Mouse (Mus musculus) midbrain, embryonic 11.5 days (tissue): ENCODE measurements at regions not wholly inside any gene's neighbourhood (a gene's known extent, or its start where the extent isn't known, plus 50 kb on each side); places are given as distances from the start of the nearest gene placed in this dataset.

ENCODE experiments used
- ATAC-seq: fragments of 200-750 bp; cut with Nextera tagmentation; 2 replicates; pipeline ENCODE4 v1.8.0; 2017; ENCODE audit warnings: moderate TSS enrichment, moderate library complexity; ENCODE audit not compliant: low FRiP score
- DNase-seq: peaks from one replicate; pipeline ENCODE4 v3.0.0; 2015; ENCODE audit warnings: low spot score; ENCODE audit errors: missing footprints
- H3K27ac ChIP-seq: fragments of 300-500 bp; sonication (generic); 2 replicates; pipeline ENCODE4 v1.5.1; 2014; ENCODE audit warnings: low read depth, low read length
- H3K27me3 ChIP-seq: fragments of 300-500 bp; sonication (generic); 2 replicates; pipeline ENCODE4 v1.6.1; 2014; ENCODE audit warnings: mild to moderate bottlenecking, low read length, moderate library complexity, mixed read lengths; ENCODE audit not compliant: control insufficient read depth, insufficient read depth
- H3K36me3 ChIP-seq: fragments of 300-500 bp; sonication (generic); 2 replicates; pipeline ENCODE4 v1.6.1; 2014; ENCODE audit warnings: mild to moderate bottlenecking, low read length, moderate library complexity, mixed read lengths; ENCODE audit not compliant: control insufficient read depth, insufficient read depth
- H3K4me1 ChIP-seq: fragments of 300-500 bp; sonication (generic); 2 replicates; pipeline ENCODE4 v1.6.1; 2014; ENCODE audit warnings: low read length; ENCODE audit not compliant: control insufficient read depth, insufficient read depth
- H3K4me2 ChIP-seq: fragments of 300-500 bp; sonication (generic); 2 replicates; pipeline ENCODE4 v1.6.1; 2014; ENCODE audit warnings: mild to moderate bottlenecking, moderate library complexity
- H3K4me3 ChIP-seq: fragments of 300-500 bp; sonication (generic); 2 replicates; pipeline ENCODE4 v1.5.1; 2014; ENCODE audit warnings: low read depth, low read length
- H3K9ac ChIP-seq: fragments of 300-500 bp; sonication (generic); 2 replicates; pipeline ENCODE4 v1.6.1; 2014; ENCODE audit warnings: low read length
- H3K9me3 ChIP-seq: fragments of 300-500 bp; sonication (generic); 2 replicates; pipeline ENCODE4 v1.6.1; 2016; ENCODE audit warnings: low read length; ENCODE audit not compliant: control insufficient read depth
- WGBS: fragments of 180-500 bp; shearing (Covaris S2); extraction: QIAGEN DNeasy Blood & Tissue Kit; methylation state at CpG from one replicate; pipeline ENCODE4 v1.1.7; 2014; 5-methylcytosine and 5-hydroxymethylcytosine counted together

GRCm38 (mm10) chr17:26355301-26355700, 59.3 kb upstream of the Neurl1b start:
- Histone ChIP-seq H3K9me3 (no peaks in the 10 kb centered on the region), H3K27me3 (no peaks in the 10 kb centered on the region), H3K4me3 (no peak overlapping the region), H3K4me2 (no peak overlapping the region), H3K36me3 (no peaks in the 10 kb centered on the region), H3K9ac (no peak overlapping the region), H3K27ac (no peak overlapping the region), H3K4me1 (no peaks in the 10 kb centered on the region)
- DNase-seq (no peak), ATAC-seq (no peak)
- WGBS, result 85% methylated on average over 3 of the region's 3 CpGs

DNA sequence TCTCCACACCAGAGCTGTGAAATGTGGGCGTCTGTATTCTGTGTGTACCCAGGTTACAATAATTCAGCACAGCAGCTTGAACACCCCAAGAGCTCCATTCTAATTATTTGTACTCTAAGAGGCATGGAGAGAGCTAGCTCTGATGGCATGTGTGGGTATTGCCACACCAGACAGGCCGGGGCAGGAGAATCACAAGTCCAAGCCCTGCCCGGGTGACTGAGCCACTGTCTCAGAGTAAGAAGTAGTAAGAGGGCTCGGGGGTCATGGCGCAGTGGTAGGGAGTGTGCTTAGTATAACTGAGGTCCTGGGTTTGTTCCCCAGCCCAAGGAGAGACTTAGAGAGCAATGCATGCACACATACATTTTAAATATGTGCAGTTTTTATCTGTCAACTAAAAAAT, 57.7 kb upstream of the Neurl1b start:
- 83% methylated on average over 5 of the region's 5 CpGs for WGBS
- Histone ChIP-seq H3K9me3 (no peaks in the 10 kb centered on the region), H3K4me1 (no peaks in the 10 kb centered on the region), H3K27me3 (no peaks in the 10 kb centered on the region), H3K27ac (no peak overlapping the region), H3K4me3 (no peak overlapping the region), H3K4me2 (no peak overlapping the region), H3K9ac (no peak overlapping the region), H3K36me3 (no peaks in the 10 kb centered on the region)
- no peak for ATAC-seq
- DNase-seq, result no peak

DNA sequence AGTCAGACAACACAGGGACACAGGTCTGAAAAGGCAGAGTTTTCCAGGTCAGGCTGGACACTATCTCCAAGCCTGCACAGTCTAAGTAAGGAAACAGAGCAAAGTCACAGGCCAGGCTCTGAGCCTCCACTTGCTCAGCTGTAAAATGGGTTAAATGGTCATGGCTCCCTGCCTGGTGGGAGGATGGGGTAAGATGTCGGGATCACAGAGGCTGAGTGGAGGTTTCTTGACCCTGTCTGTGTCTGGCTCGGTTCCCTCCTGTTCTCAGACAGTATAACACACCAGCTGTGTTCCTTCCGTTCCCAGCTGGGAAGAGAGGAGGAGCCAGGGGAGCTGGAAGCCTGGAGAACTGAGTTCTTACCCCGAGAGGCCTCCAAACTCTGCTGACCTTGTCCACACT, 56.8 kb upstream of the Neurl1b start:
- Histone ChIP-seq H3K4me1 (no peaks in the 10 kb centered on the region), H3K36me3 (no peaks in the 10 kb centered on the region), H3K9ac (no peak overlapping the region), H3K4me2 (no peak overlapping the region), H3K27ac (no peak overlapping the region), H3K9me3 (no peaks in the 10 kb centered on the region), H3K4me3 (no peak overlapping the region), H3K27me3 (no peaks in the 10 kb centered on the region)
- ATAC-seq, result no peak
- DNase-seq, result no peak
- 69% methylated on average over 4 of the region's 4 CpGs for WGBS

- DNase-seq, result no peak
- Histone ChIP-seq H3K36me3 (no peaks in the 10 kb centered on the region), H3K9ac (no peak overlapping the region), H3K4me3 (no peak overlapping the region), H3K4me2 (no peak overlapping the region), H3K27ac (no peak overlapping the region), H3K9me3 (no peaks in the 10 kb centered on the region), H3K4me1 (no peaks in the 10 kb centered on the region), H3K27me3 (no peaks in the 10 kb centered on the region)
- 87% methylated on average over 6 of the region's 6 CpGs for WGBS
- no peak for ATAC-seq
Measured at GRCm38 (mm10) chr17:26360711-26361110, 53.9 kb upstream of the Neurl1b start.

DNA sequence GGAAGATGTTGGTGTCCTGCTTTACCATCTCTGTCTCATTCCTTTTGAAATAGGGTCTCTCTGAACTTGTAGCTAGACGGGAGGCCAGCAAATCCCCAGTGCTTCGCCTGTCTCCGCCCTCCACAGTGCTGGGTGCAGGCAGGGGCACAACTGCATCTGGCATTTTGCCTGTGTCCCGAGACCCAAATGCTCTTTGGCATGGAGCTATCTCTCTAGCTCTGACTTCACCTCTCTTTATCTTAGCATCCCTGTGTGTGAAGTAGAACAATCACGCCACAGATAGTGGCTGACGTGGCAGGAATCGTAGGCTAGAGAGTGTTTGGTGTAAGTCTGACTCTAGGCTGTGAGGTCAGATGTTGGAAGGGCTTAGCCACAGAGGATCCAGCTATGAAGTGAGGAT, 53.2 kb upstream of the Neurl1b start:
- H3K4me2 ChIP-seq, result no peak overlapping the region
- 82% methylated on average over 7 of the region's 7 CpGs for WGBS
- ATAC-seq (no peak), DNase-seq (no peak)
- H3K27me3 ChIP-seq, result no peaks in the 10 kb centered on the region
- no peak overlapping the region for H3K4me3 ChIP-seq
- H3K9me3 ChIP-seq, result no peaks in the 10 kb centered on the region
- H3K27ac ChIP-seq, result no peak overlapping the region
- no peak overlapping the region for H3K9ac ChIP-seq
- no peaks in the 10 kb centered on the region for H3K36me3 ChIP-seq
- no peaks in the 10 kb centered on the region for H3K4me1 ChIP-seq

DNA sequence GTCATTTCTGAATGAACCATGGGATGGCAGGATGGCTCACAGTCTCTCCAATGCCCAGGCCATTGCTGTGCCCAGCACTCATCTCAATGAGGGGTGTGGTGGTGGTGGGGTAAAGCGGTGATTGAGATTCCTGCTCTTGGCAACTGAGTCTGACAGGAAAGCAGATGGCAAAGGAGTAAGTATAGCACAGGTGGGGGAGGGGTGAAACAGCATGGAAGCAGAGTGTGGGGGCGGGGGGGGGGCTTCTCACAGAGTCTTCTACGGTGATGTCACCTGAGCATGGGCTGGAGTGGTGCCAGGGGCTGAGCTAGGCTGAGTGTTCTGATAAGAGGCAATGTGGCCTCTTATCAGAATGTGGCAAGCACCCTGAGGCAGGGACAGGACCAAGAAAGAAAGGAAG, 52.6 kb upstream of the Neurl1b start:
- Histone ChIP-seq H3K4me3 (no peak overlapping the region), H3K27me3 (no peaks in the 10 kb centered on the region), H3K9ac (no peak overlapping the region), H3K4me1 (no peaks in the 10 kb centered on the region), H3K4me2 (no peak overlapping the region), H3K36me3 (no peaks in the 10 kb centered on the region), H3K9me3 (no peaks in the 10 kb centered on the region), H3K27ac (no peak overlapping the region)
- ATAC-seq (no peak), DNase-seq (no peak)
- 73% methylated on average over 3 of the region's 3 CpGs for WGBS

- no peaks in the 10 kb centered on the region for H3K4me1 ChIP-seq
- no peak overlapping the region for H3K9ac ChIP-seq
- H3K27ac ChIP-seq, result no peak overlapping the region
- H3K4me3 ChIP-seq, result no peak overlapping the region
- H3K36me3 ChIP-seq, result no peaks in the 10 kb centered on the region
- ATAC-seq (no peak), DNase-seq (no peak)
- WGBS, result 67% methylated on average over 12 of the region's 12 CpGs
- H3K27me3 ChIP-seq, result no peaks in the 10 kb centered on the region
- no peak overlapping the region for H3K4me2 ChIP-seq
- H3K9me3 ChIP-seq, result no peaks in the 10 kb centered on the region
Measured at GRCm38 (mm10) chr17:26362586-26363361, 51.9 kb upstream of the Neurl1b start.

- no peaks in the 10 kb centered on the region for H3K36me3 ChIP-seq
- DNase-seq (no peak), ATAC-seq (no peak)
- no peak overlapping the region for H3K4me2 ChIP-seq
- 68% methylated on average over 5 of the region's 5 CpGs for WGBS
- H3K9me3 ChIP-seq, result no peaks in the 10 kb centered on the region
- H3K4me1 ChIP-seq, result no peaks in the 10 kb centered on the region
- H3K9ac ChIP-seq, result no peak overlapping the region
- no peak overlapping the region for H3K4me3 ChIP-seq
- no peaks in the 10 kb centered on the region for H3K27me3 ChIP-seq
- H3K27ac ChIP-seq, result peak overlapping the region; percentile 20; the same call in 1 of the 2 replicates
Measured at GRCm38 (mm10) chr17:26363853-26364532, 50.6 kb upstream of the Neurl1b start.
